Mouse (Mus musculus): ENCODE results near the gene Gm21983. TPM values are rescaled to one million over a fixed set of nuclear protein-coding genes. Genes with fewer than 3 reads are reported as not detected.

Gene Gm21983
- not detected in 2 replicates for polyA plus RNA-seq (2015; fragmentation: Nextera tagmentation; extraction: Ambion mirVana)

DNA sequence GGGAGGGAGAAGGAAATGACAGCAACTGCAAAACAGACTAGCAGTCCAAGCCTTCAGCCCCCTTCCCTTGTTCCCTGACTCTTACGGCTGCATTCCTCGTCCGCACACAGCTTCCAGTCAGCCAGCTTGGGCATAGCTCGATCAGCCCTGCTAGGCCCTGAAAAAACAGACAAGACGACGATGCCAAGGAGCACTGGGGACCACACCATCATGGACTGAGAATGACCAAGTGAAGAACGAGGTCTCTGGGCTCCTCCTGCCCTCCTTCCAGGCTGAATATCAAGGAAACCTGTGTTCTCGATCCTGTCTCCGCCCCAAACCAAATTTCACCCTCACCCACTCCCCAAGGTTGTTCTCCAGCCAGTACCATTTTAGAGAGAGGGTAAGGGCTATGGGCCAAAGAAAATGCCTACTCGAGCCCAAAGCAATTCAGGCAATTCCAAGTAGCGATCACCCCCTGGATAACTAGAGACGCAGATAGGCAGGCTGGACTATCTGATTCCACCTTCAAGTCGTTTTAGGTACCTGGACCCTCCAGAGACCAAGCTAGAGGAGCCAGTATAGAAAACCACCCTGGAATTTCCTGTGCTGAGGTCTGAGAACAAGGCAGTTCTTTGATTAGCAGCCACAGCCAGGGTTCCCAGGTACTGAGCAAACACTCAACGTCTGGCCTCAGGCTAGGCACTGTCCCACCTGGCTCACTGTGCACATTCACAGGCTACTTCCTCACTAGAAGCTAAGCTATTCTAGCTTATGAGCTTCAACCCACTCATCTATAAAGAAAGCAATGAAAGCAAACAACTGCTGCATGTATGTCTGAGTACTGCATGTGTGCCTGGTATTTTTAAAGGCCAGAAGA is at the start of gene Gm21983, which contains the start of gene Mia:
Gene Gm21983, minus strand, starts transcription at position 250 of the 859 bp plus-strand sequence.
Gene Mia, minus strand, starts transcription at position 321 of the 859 bp plus-strand sequence.
- TF ChIP-seq EP300 (IDR thresholded peaks at IDR 0.05; ENCODE audit: low read depth), result no peak
- no peak for TF ChIP-seq CTCF (IDR thresholded peaks at IDR 0.05; ENCODE audit: low read depth)
- Histone ChIP-seq H3K36me3 (replicated peaks; ENCODE audit: insufficient read depth, low read length) (peaks cover 13% of the 10 kb centered on the region), H3K27ac (ENCODE audit: low read depth) (peak within 1 kb of the TSS; percentile 87; the same call in 1 of the 2 replicates), H3K9me3 (ENCODE audit: low read length) (no peaks in the 10 kb centered on the region), H3K4me1 (ENCODE audit: insufficient read depth) (peaks cover 21% of the 10 kb centered on the region), H3K9ac (replicated peaks) (no peak within 1 kb of the TSS), H3K4me2 (ENCODE audit: low read depth, low read length) (peak within 1 kb of the TSS; percentile 0; the same call in 1 of the 2 replicates), H3K4me3 (ENCODE audit: low read depth, low read length) (no peak within 1 kb of the TSS), H3K27me3 (ENCODE audit: insufficient read depth, low read length) (no peaks in the 10 kb centered on the region)
- ATAC-seq (no peak), DNase-seq (no peak)
- 73% methylated on average over 14 of the region's 14 CpGs for WGBS (ENCODE audit: insufficient replicate concordance)

- Histone ChIP-seq H3K27ac (ENCODE audit: low read depth) (peak overlapping the region; percentile 94), H3K4me2 (ENCODE audit: low read depth, low read length) (peak overlapping the region; percentile 98), H3K36me3 (replicated peaks; ENCODE audit: insufficient read depth, low read length) (no peaks in the 10 kb centered on the region), H3K4me1 (ENCODE audit: insufficient read depth) (peaks cover 39% of the 10 kb centered on the region), H3K9me3 (ENCODE audit: low read length) (no peaks in the 10 kb centered on the region), H3K4me3 (ENCODE audit: low read depth, low read length) (peak overlapping the region; percentile 91), H3K9ac (replicated peaks) (peak overlapping the region; percentile 88), H3K27me3 (ENCODE audit: insufficient read depth, low read length) (no peaks in the 10 kb centered on the region)
- DNase-seq (no peak), ATAC-seq (no peak)
- TF ChIP-seq CTCF (IDR thresholded peaks at IDR 0.05; ENCODE audit: low read depth), result no peak
- TF ChIP-seq EP300 (IDR thresholded peaks at IDR 0.05; ENCODE audit: low read depth), result no peak
- 11% methylated on average over 6 of the region's 6 CpGs for WGBS (ENCODE audit: insufficient replicate concordance)
Observed at GRCm38 (mm10) chr7:27228865-27229264, 48.0 kb upstream of the Gm21983 start.

DNA sequence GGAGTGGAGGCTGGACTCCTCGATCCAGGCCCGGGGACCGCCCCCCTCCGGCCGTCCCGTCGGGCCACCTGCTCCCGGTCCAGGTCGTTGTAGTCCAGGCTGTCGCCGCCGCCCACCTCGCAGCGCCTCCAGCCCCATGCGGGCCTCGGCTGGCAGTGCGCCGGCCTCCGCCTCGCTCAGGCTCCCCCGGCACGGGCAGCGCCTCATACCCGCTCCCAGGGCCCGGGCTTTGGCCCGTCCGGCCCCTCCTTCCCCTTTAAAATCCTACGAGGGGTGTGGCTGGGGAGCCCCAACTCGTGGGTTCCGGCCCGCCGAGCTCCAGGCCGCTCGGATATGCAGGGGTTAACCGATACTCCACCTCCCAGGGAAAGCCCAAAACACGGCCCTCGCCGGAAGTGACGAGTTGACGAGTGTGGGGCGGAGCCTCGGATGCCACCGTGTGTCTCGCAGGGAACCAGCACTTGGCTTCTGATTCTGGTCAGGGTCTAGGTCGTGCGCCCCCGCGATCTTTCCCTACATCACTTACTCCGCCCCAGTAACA is 47.5 kb upstream of the Gm21983 start, which contains the start of gene Itpkc:
Gene Itpkc, minus strand, starts transcription at position 381 of the 541 bp plus-strand sequence.
- Histone ChIP-seq H3K36me3 (replicated peaks; ENCODE audit: insufficient read depth, low read length) (no peaks in the 10 kb centered on the region), H3K27ac (ENCODE audit: low read depth) (peak within 1 kb of the TSS; percentile 94), H3K4me2 (ENCODE audit: low read depth, low read length) (peak within 1 kb of the TSS; percentile 98), H3K9ac (replicated peaks) (peak within 1 kb of the TSS; percentile 88), H3K4me1 (ENCODE audit: insufficient read depth) (peaks cover 34% of the 10 kb centered on the region), H3K27me3 (ENCODE audit: insufficient read depth, low read length) (no peaks in the 10 kb centered on the region), H3K4me3 (ENCODE audit: low read depth, low read length) (peak within 1 kb of the TSS; percentile 91), H3K9me3 (ENCODE audit: low read length) (no peaks in the 10 kb centered on the region)
- TF ChIP-seq EP300 (IDR thresholded peaks at IDR 0.05; ENCODE audit: low read depth) (no peak), CTCF (IDR thresholded peaks at IDR 0.05; ENCODE audit: low read depth) (peak; percentile 11; the same call in 1 of the 2 replicates)
- ATAC-seq, result peak; percentile 86
- WGBS (ENCODE audit: insufficient replicate concordance), result under 1% methylated on average over 49 of the region's 49 CpGs
- DNase-seq, result peak; percentile 96

GRCm38 (mm10) chr7:27227676-27228075 is 46.8 kb upstream of the Gm21983 start:
- Histone ChIP-seq H3K4me1 (ENCODE audit: insufficient read depth) (peaks cover 38% of the 10 kb centered on the region), H3K27ac (ENCODE audit: low read depth) (peak overlapping the region; percentile 94), H3K4me2 (ENCODE audit: low read depth, low read length) (peak overlapping the region; percentile 98), H3K9me3 (ENCODE audit: low read length) (no peaks in the 10 kb centered on the region), H3K27me3 (ENCODE audit: insufficient read depth, low read length) (no peaks in the 10 kb centered on the region), H3K36me3 (replicated peaks; ENCODE audit: insufficient read depth, low read length) (no peaks in the 10 kb centered on the region), H3K4me3 (ENCODE audit: low read depth, low read length) (peak overlapping the region; percentile 91), H3K9ac (replicated peaks) (peak overlapping the region; percentile 88)
- no peak for TF ChIP-seq EP300 (IDR thresholded peaks at IDR 0.05; ENCODE audit: low read depth)
- no peak for TF ChIP-seq CTCF (IDR thresholded peaks at IDR 0.05; ENCODE audit: low read depth)
- peak; percentile 31 for DNase-seq
- 11% methylated on average over 10 of the region's 10 CpGs for WGBS (ENCODE audit: insufficient replicate concordance)
- ATAC-seq, result 0 out of 2 replicates have a peak, but pooled peaks have one; percentile 2

- TF ChIP-seq CTCF (IDR thresholded peaks at IDR 0.05; ENCODE audit: low read depth) (no peak), EP300 (IDR thresholded peaks at IDR 0.05; ENCODE audit: low read depth) (no peak)
- Histone ChIP-seq H3K9me3 (ENCODE audit: low read length) (no peaks in the 10 kb centered on the region), H3K4me3 (ENCODE audit: low read depth, low read length) (peak overlapping the region; percentile 91), H3K36me3 (replicated peaks; ENCODE audit: insufficient read depth, low read length) (no peaks in the 10 kb centered on the region), H3K4me1 (ENCODE audit: insufficient read depth) (peaks cover 40% of the 10 kb centered on the region), H3K9ac (replicated peaks) (peak overlapping the region; percentile 88), H3K27ac (ENCODE audit: low read depth) (peak overlapping the region; percentile 94), H3K4me2 (ENCODE audit: low read depth, low read length) (peak overlapping the region; percentile 98), H3K27me3 (ENCODE audit: insufficient read depth, low read length) (no peaks in the 10 kb centered on the region)
- 44% methylated on average over 9 of the region's 9 CpGs for WGBS (ENCODE audit: insufficient replicate concordance)
- ATAC-seq (no peak), DNase-seq (no peak)
Observed at GRCm38 (mm10) chr7:27227276-27227675, 46.4 kb upstream of the Gm21983 start.
